Mouse (Mus musculus): Measurements from ENCODE around the gene Hist1h3b.
"Not testable (repeated sequence)": the region's sequence is repeated elsewhere in the genome, so short reads cannot be mapped to it uniquely, and the experiment has no call there.

Hist1h3b gene
- long read RNA-seq, experiment 1 = 0 reads
- long read RNA-seq, experiment 2 = 0 reads

GRCm38 (mm10) chr13:23752067-23752741, at the start of gene Hist1h3b:
Gene Hist1h3b (plus strand): TSS chr13:23752267.
- intact Hi-C loops (cut with DNase I) = not testable (repeated sequence)

GRCm38 (mm10) chr13:23702801-23703200, 49.3 kb upstream of the Hist1h3b start:
- intact Hi-C loops (cut with DNase I) = not testable (repeated sequence)

GRCm38 (mm10) chr13:23705751-23706356, 46.2 kb upstream of the Hist1h3b start:
- intact Hi-C loops (cut with DNase I) = no loop called here

- intact Hi-C loops (cut with DNase I) = no loop called here
Measured at GRCm38 (mm10) chr13:23706771-23707170, 45.3 kb upstream of the Hist1h3b start.

GRCm38 (mm10) chr13:23708041-23708440, 44.0 kb upstream of the Hist1h3b start:
- intact Hi-C loops (cut with DNase I) = no loop called here

- intact Hi-C loops (cut with DNase I) = no loop called here
Measured at GRCm38 (mm10) chr13:23708654-23709053, 43.4 kb upstream of the Hist1h3b start.

- intact Hi-C loops (cut with DNase I) = no loop called here
Measured at GRCm38 (mm10) chr13:23709714-23710373, 42.2 kb upstream of the Hist1h3b start.

- intact Hi-C loops (cut with DNase I) = no loop called here
Measured at GRCm38 (mm10) chr13:23710374-23711089, 41.5 kb upstream of the Hist1h3b start, which contains the start of gene Hfe. Gene Hfe (minus strand): TSS chr13:23710854.

GRCm38 (mm10) chr13:23716261-23717042, 35.6 kb upstream of the Hist1h3b start:
- intact Hi-C loops (cut with DNase I) = no loop called here

- intact Hi-C loops (cut with DNase I) = no loop called here
Measured at GRCm38 (mm10) chr13:23717176-23717575, 34.9 kb upstream of the Hist1h3b start.

- intact Hi-C loops (cut with DNase I) = not testable (repeated sequence)
Measured at GRCm38 (mm10) chr13:23717593-23718245, 34.3 kb upstream of the Hist1h3b start.

- intact Hi-C loops (cut with DNase I) = no loop called here
Measured at GRCm38 (mm10) chr13:23724239-23724638, 27.8 kb upstream of the Hist1h3b start.

GRCm38 (mm10) chr13:23725213-23725612, 26.9 kb upstream of the Hist1h3b start:
- intact Hi-C loops (cut with DNase I) = no loop called here

- intact Hi-C loops (cut with DNase I) = no loop called here
Measured at GRCm38 (mm10) chr13:23728472-23729191, 23.4 kb upstream of the Hist1h3b start.

- intact Hi-C loops (cut with DNase I) = no loop called here
Measured at GRCm38 (mm10) chr13:23729192-23729525, 22.9 kb upstream of the Hist1h3b start.

GRCm38 (mm10) chr13:23729706-23730105, 22.4 kb upstream of the Hist1h3b start:
- intact Hi-C loops (cut with DNase I) = loop anchor here (10.0 kb wide), 1 partner anchor 45 kb away; the partner anchor contains the start of genes Hist1h2ac and Hist1h2bc

GRCm38 (mm10) chr13:23730479-23730878, 21.6 kb upstream of the Hist1h3b start:
- intact Hi-C loops (cut with DNase I) = loop anchor here (10.0 kb wide), 1 partner anchor 46 kb away; the partner anchor contains the start of genes Hist1h2ac and Hist1h2bc

- intact Hi-C loops (cut with DNase I) = loop anchor here (10.0 kb wide), 1 partner anchor 47 kb away; the partner anchor contains the start of genes Hist1h2ac and Hist1h2bc
Measured at GRCm38 (mm10) chr13:23732156-23732804, 19.8 kb upstream of the Hist1h3b start.

- intact Hi-C loops (cut with DNase I) = loop anchor here (10.0 kb wide), 1 partner anchor 52 kb away; the partner anchor contains the start of genes Hist1h2ac and Hist1h2bc
Measured at GRCm38 (mm10) chr13:23737091-23737490, 15.0 kb upstream of the Hist1h3b start.

Data from adrenal gland (tissue).